Mouse (Mus musculus): ENCODE results near the gene Cops3. TPM values are rescaled to one million over a fixed set of nuclear protein-coding genes. Genes with fewer than 3 reads are reported as not detected.
"Not testable (repeated sequence)": the region's sequence is repeated elsewhere in the genome, so short reads cannot be mapped to it uniquely, and the experiment has no call there.

The Cops3 gene
- total RNA-seq (2017): 77.3 and 105 TPM in 2 replicates

DNA sequence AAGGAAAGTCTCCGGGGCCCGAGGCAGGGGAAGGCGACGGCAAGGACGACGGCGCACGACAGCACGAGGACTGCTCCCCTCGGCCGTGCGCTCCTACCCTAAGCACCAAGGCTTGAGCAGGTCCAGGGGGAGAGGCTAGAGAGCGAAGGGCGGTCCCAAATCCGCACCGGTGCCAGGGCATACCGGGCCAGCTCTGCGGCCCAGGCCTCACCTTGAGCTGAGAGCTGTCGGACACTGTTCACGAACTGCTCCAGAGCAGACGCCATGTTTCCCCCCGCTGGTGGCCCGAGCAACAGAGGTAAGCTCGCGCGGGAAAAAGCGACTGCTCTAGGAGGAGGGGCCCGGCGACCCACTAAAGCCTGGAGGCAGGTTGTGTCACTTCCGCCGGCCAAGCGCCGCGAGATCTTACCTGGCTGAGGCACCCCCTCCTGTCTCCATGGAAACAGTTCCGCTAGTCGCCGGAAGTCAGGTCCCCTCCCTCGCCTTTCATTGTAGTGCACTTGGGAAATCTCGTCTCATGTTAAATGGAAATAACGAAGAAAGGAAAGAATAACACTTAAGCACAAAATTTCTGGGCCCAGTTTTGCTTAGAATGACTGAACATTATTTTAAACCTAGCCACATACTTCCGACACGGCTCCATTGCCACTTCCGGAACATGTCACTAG lies at the start of gene Cops3:
Gene Cops3, minus strand, starts transcription at position 380 of the 668 bp plus-strand sequence.
- peak; percentile 90 for ATAC-seq (ENCODE audit: extremely low read depth, insufficient number of reproducible peaks, low FRiP score, poor library complexity, severe bottlenecking)

DNA sequence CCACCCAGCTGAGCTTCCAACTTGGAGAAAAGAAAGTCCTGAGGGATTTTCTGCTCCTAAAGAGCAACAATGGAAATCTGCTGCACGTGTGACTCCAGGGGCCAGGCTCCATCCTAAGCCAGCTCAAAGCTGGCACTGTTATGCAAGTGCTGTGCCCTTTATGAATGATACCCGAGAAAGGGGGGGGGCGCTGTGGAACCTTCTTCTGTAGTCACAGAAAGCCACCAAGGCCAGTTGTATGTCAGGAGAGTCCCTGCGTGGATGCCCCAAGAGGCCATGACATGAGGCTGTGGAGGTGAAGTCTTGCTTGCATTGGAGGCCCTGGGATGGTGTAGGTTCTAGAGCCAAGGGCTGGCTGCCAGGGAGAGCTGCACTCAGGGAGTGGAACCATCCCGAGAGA lies 48.5 kb upstream of the Cops3 start:
- no peak for ATAC-seq (ENCODE audit: extremely low read depth, insufficient number of reproducible peaks, low FRiP score, poor library complexity, severe bottlenecking)

DNA sequence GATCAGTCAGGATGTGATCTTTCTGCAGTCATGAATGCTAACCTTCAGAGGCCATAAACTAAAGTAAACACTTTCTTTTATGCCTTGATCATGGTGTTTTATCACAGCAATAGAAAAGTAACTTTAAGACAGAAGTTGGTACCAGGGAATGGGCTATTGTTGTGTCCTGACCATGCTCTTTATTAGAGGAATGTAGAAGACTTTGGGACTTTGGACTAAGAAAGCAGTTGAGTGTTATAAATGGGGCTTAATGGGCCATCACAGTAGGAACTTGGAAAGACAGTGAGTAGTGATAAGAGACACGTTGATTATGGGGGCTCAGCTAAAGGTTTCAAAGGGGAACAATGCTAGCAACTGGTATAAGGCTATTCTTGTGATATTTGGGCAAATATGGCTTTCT lies 47.3 kb upstream of the Cops3 start:
- no peak for ATAC-seq (ENCODE audit: extremely low read depth, insufficient number of reproducible peaks, low FRiP score, poor library complexity, severe bottlenecking)

DNA sequence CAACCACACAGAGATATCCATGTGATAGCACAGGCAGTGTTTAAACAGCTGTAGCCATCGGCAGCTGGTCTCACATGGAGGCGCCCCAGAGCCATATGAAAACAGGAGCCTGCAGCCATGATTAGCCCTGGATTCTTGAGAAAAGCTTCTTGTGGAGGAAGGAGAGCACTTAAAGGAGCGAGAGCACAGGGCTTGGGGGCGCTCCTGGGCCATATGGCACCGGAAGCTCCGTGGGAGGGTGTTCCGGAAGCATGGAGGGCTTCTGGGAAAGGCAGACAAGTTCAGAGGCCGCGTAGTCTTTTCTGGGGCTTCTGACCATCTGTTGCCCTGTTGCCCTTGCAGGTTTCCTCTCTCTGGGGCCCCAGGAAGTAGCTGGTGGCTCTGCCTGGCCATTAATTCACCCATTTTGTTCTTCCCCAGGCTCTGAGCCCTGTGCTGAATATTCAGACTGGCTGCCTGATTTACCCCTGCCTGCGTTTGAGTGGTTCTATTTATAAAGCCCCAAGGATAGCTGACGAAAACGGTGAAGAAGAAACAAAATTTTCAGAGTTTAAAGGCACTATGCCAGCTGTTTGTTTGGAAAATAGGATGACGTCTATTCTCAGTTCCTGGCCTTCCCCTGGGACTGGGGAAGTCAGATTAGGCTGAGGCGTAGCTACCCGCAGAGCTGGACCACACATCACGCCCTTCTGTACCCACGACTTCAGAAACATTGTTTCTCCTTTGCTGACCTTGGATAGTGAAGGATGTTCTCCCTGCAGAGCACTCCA lies 45.8 kb upstream of the Cops3 start:
- ATAC-seq (ENCODE audit: extremely low read depth, insufficient number of reproducible peaks, low FRiP score, poor library complexity, severe bottlenecking): no peak

DNA sequence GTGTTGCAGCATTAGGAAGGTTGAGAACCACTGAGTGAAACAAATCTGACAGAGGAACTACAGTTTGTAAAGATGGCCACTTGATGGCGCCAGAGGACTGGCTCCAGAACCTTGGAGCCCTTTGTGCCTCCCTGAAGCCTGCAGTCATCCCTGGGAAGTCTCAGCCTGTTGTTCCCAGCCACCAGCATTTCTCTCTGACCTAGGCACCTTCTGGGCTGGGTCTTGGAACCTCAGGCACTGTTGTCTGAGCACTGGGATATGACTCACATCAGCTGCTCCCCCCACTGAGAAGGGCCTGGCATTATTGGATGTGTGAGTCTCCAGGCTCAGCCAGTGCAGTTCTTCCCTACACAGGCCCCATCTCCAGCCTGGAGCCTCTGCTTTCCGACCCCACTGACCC lies 40.4 kb upstream of the Cops3 start:
- ATAC-seq (ENCODE audit: extremely low read depth, insufficient number of reproducible peaks, low FRiP score, poor library complexity, severe bottlenecking): 0 out of 2 replicates have a peak, but pooled peaks have one; percentile 35

DNA sequence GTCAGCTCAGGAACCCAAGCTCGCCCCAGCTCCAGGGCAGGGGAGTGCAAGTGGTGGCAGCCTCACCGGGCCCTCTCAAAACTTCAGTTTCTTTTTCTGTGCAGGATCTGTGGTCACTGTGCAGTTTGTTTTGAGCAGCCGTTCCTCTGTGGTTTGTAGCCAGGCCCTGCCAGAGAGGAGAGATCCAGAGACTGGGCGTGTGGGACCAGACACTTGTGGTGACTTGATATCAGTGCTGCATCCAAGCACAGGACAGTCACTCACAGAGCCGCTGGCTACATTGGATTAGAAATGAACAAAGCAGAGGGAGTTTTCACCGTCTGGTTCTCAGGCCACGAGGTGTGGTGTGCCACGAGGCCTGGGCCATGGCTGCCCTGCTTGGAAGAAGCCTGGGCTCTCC lies 32.5 kb upstream of the Cops3 start:
- ATAC-seq (ENCODE audit: extremely low read depth, insufficient number of reproducible peaks, low FRiP score, poor library complexity, severe bottlenecking): no peak

DNA sequence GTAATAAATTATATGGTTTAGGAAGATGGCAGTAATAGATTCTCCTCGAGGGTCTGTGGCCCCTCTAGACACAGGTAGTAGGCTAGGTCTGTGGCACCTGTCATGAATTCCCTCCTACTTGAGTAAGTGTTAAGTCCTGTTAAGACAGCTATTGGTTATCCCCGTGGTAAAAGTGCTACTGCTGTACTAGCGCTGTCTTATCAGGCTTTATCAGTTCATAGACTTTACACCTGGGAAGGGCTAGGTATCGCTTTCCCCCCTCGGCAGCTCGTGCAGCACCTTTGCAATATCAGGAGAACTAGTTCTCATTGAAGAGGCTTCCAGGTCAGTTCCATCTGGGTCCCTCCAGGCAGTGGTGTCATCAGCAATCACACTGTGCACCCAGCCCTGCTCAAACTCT lies 24.7 kb upstream of the Cops3 start:
- ATAC-seq (ENCODE audit: extremely low read depth, insufficient number of reproducible peaks, low FRiP score, poor library complexity, severe bottlenecking): no peak

DNA sequence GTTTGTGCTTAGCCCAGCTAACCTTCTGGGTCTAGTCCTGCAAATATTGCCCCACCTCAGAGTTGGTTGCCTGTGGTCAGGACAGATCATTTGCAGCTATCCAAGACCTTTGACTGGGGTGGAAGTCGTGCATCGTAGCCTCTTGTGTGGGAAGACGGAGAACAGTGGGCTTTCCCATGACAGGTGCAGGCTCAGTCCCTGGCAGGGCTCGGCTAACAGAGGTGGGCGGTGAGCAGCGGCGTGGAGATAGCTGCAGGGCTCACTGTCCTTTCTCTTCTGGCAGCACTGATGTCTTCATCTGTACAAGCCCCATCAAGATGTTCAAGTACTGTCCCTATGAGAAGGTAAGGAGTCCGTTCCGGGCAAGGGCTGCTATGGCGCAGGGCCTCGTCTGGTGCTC lies 20.8 kb upstream of the Cops3 start:
- ATAC-seq (ENCODE audit: extremely low read depth, insufficient number of reproducible peaks, low FRiP score, poor library complexity, severe bottlenecking): no peak

DNA sequence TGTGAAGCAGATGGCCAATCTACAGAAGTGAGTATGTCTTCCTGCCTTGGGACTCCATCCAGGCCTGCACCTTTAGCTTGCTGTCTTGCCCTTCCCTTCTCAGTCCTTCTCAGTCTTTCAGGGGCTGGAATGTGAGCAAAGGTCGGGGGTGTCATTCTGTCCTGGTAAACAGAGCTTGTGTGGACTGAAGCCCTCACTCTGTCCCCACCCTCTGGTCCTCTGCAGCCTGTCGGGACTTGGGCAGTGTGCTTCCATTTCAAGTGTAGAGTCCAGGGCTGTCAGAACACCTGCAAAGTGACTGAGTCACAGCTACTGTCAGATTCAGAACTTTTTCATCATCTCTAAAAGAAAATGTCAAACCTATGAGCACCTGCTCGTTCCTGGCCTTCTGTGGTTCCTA lies 13.2 kb upstream of the Cops3 start:
- ATAC-seq (ENCODE audit: extremely low read depth, insufficient number of reproducible peaks, low FRiP score, poor library complexity, severe bottlenecking): no peak

DNA sequence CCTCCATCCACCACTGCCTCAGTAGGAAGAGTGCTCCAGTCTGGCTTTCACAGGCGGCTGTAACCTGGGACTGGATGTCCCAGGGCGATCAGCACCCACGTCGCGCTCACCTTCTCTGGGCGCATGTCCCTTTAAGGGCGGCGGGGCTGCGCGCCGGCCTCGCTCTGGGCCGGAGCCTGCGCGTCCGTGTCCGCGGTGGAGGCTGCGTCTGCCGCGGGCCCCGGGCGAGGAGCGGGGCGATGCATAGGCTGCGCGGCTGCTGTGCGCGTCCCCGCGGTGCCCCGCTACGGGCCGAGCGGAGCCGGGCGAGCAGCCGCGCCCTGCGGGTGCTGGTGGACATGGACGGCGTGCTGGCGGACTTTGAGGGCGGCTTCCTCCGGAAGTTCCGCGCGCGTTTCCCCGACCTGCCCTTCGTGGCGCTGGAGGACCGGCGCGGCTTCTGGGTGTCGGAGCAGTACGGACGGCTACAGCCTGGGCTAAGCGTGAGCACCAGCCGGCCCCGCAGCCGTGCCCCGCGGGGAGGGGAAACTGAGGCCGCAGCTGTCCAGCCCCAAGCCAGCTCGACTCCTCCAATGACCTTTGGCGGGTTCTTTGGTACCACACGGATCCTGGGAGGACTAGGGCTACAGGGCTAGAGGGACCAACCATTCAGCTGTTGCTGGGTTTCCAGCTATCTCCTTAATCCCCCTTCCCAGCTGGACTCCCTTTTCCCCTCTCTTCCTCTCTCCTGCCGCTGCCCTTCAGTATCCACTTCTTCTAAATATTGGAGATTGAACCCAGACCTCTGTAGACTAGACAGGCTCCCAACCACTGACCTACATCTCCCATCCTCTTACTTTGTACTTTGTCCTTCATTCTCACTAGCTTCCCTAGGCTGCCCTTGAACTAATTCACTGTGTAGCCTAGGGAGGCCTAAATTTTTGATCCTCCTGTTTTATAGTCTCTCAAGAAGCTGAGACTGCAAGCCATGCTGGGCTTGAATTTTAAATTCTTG lies 8.6 kb upstream of the Cops3 start:
- ATAC-seq (ENCODE audit: extremely low read depth, insufficient number of reproducible peaks, low FRiP score, poor library complexity, severe bottlenecking): peak; percentile 62

DNA sequence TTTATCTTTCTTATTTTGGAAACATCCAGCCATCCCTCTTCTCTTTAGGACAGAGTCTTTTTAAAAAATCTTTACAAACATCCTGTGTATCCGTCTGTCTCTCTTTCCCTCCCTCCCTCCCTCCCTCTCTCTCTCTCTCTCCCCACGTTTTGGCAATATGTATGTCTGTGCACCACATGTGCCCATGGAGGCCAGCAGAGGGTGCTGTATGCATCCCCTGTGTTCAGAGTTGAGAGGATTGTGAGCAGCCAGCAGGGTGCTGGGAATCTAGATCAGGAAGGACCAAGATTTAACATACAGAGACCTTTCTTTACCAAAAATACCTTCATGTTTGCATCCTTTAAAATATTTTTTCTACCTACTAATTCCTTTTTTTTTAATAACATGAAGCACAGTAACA lies 7.5 kb upstream of the Cops3 start:
- peak; percentile 70; the same call in 1 of the 2 replicates for ATAC-seq (ENCODE audit: extremely low read depth, insufficient number of reproducible peaks, low FRiP score, poor library complexity, severe bottlenecking)

DNA sequence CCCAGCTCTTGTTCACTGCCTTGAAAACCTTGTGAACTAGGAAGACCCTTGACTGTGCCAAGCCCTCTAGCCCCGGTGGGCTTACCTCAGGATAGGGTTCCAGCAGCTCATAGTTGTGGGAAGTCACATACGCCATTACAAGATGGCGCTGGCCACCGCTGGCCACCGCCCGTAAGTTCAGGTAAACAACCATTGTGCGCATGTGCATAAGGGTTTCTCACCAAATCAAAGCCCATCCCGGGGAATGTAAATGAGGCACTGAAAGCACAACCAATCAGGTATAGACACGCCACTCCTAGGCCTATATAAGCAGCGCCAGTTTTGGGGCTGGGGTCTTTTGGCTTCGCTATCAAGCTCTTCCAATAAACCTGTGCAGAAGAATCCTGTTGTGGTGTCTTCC lies 6.7 kb upstream of the Cops3 start:
- no peak for ATAC-seq (ENCODE audit: extremely low read depth, insufficient number of reproducible peaks, low FRiP score, poor library complexity, severe bottlenecking)

DNA sequence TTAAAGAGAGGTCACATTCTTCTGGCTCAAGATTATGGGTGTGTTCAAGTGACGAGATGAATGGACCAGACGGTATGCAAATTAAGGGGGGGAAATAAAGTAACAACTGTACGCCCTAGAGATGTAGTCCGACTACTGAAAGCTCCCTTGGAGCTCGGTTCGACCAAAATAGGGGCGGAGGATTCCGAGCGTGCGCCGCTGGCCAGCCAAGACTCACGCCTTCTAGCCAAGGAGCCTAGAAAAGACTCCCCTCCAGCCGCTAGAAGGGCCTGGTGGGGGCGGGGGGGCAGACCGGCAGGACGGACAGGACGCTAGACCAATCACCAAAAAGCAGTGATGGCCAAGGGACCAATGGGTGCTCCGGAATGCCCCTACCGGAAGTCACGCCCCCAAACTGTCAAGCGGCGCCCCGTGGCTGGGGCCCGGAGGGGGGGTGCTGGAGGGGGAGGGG lies 605 bp downstream of the Cops3 start, which contains the start of gene Nt5m:
Gene Nt5m, plus strand, starts transcription at position 440 of the 451 bp plus-strand sequence.
- peak; percentile 90 for ATAC-seq (ENCODE audit: extremely low read depth, insufficient number of reproducible peaks, low FRiP score, poor library complexity, severe bottlenecking)

DNA sequence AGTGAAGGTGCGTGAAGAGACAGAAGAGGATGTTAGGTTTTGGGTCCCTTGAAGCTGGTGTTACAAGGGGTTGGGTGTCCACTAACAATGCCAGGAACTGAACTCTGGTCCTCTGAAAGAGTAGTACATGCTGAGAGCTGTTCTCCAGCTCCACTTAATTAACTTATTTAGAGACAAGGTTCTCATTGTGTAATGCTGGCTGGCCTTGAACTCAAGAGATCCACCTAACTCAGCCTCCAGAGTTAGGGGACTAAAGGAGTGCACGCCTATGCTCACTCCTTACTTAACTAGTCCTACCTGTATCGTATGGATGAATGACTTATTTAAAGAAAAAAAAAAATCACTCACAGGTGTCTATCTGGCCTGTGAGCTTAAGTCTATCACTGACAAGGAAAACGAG lies 1.2 kb downstream of the Cops3 start:
- ATAC-seq (ENCODE audit: extremely low read depth, insufficient number of reproducible peaks, low FRiP score, poor library complexity, severe bottlenecking): no peak

DNA sequence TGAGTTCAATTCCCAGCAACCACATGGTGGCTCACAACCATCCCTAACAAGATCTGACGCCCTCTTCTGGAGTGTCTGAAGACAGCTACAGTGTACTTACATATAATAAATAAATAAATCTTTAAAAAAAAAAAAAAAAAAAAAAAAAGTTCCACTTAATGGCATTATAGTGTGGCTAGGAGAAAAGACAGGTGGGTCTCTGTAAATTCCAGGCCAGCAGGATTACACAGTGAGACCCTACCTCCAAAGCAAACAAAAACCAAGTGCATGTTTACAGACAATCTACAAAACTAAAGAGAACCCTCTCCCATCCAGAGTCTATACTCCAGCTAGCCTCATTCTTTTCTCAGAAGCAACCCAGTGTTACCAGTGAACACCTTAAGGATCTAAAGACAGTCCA lies 1.8 kb downstream of the Cops3 start:
- ATAC-seq (ENCODE audit: extremely low read depth, insufficient number of reproducible peaks, low FRiP score, poor library complexity, severe bottlenecking): not testable (repeated sequence)

DNA sequence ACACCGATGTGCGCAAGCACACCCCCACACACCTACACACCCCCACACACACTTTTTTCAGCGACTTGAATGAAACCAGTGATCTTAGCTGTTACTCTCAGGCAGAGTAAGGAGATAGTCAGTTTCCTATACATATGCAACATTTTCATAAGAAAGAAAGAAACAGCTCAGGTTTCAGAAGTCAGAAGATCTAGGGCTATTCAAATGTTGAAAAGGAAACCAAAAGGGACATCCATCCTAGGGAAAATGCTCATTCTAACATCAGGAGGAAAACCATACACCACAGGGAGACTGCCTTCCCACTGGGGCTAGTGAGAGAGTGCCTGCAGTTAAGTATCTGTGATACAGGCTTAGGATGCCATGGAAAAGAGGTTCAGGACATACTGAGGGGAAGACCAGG lies 18.0 kb downstream of the Cops3 start:
- no peak for ATAC-seq (ENCODE audit: extremely low read depth, insufficient number of reproducible peaks, low FRiP score, poor library complexity, severe bottlenecking)

DNA sequence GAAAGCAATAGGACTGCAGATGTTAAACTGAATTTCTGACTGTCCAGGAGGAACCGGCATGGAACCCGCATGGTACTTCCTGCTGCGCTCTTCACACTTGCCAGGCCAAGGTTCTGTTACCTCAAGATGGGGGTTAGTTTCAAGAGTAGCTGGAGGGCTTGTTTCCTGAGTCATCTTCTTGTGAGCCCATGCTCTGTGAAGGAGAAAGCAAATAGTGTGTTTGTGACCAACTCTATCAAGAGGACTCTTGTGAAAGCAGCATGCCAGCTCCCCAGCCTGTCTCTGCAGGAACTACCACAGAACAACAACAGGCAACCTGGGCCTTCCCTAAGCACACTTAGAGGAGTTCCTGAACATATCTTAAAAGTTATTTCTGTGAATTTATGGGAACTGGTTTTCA lies 21.7 kb downstream of the Cops3 start:
- ATAC-seq (ENCODE audit: extremely low read depth, insufficient number of reproducible peaks, low FRiP score, poor library complexity, severe bottlenecking): no peak

DNA sequence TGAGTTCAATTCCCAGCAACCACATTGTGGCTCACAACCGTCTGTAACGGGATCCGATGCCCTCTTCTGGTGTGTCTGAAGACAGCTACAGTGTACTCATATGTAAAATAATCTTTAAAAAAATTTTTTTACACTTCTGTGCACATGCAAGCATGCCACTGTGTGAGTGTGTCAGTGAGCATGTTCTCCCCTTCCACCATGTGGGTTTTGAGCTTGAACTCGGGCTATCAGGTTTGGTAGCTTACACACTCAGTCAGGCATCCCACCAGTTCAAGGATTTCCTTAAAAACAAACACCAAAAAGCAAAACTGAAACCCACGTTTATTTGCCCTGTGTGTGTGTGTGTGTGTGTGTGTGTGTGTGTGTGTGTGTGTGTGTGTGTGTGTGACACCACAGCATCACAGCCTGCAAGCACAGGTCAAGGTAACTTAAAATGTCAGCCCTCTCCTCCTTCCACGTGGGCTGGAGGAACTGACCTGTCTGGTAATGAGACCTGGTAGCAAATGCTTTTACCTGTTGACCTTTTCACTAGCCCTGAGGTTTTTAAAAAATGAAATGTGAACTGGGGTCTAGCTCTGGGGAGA lies 24.1 kb downstream of the Cops3 start:
- ATAC-seq (ENCODE audit: extremely low read depth, insufficient number of reproducible peaks, low FRiP score, poor library complexity, severe bottlenecking): no peak

DNA sequence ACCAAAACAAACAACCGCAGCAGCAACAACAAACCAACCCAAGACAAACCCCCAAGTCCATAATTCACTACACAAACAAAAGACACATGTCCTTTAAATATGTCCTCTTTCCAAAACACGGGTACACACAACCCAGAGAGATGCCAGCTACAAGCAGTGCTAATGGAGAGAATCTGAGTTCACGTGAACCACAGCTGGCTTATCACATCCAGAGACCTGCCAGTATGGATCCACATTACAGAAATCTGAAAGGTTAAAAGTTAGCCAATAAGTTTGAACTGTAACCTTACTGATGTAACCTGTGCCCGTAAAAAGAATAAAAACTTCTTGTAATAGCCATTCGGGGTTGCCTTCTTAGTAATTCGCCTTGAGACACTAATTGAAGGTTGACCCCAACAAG lies 24.7 kb downstream of the Cops3 start:
- ATAC-seq (ENCODE audit: extremely low read depth, insufficient number of reproducible peaks, low FRiP score, poor library complexity, severe bottlenecking): no peak

Data from neutrophil, adult 5-6 weeks (primary cell).